Mouse (Mus musculus) layer of hippocampus, adult 8-10 months (tissue): ENCODE results near the gene Adcy2. TPM values are rescaled to one million over a fixed set of nuclear protein-coding genes. Genes with fewer than 3 reads are reported as not detected.

Experiments used
- DNase-seq, 2 experiments: peaks; one replicate each; pipeline ENCODE4 v3.0.0; 2022; ENCODE audit warnings: low spot score in 2 of 2
- total RNA-seq, 4 experiments: library from RNA; stranded (reverse); gene quantifications; 2 replicates each; pipeline ENCODE4 v1.2.4; 2022

Gene Adcy2
- total RNA-seq, 4 experiments from 2014 or later: 105 to 117 (median 111) TPM

DNA sequence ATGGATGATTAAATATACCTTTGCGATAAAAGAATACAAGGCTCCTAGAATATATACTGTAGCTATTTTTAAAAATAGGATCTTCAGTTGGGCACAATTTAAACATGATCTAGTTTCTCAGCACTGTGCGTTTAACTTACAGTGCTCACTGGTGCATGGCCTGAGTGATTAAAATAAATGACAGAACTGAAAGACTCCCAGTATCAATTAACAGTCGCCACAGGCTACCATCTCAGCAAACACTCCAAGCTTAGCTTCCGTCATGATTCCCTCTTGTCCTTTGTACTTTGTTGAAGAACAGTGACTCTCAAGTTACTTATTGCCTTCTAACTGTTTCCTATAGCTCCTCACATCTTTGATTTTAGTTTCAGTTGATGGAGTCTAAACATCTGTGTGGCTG is 170.9 kb downstream of the Adcy2 start:
- DNase-seq: no peak

DNA sequence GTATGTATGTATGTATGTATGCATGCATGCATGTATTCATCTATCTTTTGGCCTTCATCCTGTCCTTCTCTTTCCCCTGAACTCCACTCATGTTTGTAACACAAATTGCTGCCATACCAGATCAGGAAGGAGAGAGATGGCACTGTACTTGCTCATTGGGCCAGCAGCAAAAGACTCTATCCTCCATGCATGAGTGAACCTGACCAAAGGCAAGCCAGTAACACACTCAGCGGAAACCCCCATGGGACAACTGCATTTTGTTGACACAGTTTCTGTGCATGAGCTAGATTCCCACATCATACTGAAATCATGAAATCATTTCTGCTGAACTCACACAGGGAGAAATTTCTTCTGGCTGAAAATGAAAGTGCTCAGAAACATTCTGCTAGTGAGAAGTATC is 172.9 kb downstream of the Adcy2 start:
- DNase-seq: no peak

DNA sequence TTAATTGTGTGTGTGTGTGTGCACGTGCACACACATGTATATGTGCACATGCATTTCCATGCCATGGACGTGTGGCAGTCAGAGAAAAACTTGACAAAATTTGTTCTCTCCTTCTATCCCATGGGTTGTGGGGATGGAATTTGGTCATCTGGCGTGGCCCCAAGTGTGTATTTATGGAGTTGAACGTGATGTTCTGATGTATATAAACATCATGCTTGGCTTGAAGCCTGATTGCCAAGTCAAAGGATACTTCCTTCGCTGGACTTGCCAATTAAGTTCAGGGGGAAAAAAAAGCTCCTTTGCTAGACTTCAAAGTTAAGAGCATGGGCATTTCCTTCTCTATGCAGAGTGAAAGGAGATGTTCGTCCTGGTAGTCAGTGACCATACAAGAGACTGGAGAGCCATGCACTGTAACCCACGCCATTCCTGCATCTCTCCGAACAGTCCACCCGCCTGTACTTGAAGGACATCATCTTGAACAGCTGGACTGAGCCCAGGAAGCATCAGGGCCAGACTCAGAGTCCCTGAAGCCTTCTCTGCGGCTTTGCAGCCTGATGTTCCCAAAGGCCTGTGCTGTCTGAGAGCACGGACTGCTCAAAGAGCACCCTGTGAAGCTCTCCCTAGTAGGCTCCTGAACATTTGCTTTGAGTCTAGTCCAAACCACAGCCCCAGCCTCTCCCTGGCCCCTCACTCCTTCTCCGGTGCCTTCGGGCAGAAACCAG is 178.3 kb downstream of the Adcy2 start:
- DNase-seq: no peak

DNA sequence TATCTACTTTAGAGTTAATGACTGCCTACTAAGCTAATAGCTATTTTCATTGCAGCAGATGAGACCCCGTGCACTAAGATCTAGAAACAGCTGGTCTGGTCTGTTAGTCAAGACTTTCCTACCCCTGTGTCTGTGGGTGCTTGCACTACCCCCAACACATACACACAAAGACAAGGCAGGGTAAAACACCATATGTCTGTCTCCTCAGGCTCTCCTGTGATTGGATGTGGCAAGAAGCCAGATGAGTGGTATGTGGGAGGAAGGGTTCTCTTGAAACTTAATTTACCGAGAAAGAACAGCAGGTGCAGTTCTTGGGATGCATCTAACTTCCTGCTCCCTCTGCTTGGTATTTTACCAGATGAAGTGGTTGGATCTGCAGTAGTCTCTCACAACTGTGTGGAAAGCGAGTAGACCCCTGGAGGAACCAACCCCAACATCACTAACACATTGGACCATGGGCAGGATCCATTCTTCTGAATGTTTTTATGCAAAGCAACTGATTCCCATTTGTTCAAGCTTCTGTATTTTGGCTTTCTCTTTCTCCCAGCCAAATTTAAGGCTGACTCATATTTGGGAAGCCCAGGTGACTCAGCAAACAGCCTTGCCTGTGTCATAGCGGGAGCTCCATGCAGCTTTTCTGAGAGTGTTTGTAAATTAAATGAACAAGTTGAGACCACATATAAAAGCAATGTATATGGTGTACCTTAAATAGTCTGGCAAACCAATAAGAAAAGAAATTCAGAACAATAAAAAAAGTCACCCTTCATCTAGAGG is 183.4 kb downstream of the Adcy2 start:
- peak; percentile 85 to 86 for DNase-seq

DNA sequence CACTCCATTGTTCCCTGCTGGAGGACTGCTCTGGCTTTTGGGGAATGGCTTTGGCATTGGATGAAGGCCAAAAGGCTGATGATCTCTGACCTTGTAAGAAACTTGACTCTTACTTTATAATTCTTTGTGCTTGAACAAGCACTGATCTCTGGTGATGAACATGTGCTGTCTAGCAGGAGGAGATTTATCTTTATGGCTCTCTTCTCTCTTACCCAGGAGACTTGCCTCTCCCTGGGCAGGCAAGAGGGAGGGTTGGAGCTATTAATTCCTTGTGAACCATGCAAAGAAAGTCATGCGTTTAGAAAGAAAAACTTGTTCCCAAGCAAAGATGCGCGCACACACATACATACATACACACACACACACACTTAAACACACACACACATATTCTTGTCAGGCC is 188.2 kb downstream of the Adcy2 start:
- no peak for DNase-seq

DNA sequence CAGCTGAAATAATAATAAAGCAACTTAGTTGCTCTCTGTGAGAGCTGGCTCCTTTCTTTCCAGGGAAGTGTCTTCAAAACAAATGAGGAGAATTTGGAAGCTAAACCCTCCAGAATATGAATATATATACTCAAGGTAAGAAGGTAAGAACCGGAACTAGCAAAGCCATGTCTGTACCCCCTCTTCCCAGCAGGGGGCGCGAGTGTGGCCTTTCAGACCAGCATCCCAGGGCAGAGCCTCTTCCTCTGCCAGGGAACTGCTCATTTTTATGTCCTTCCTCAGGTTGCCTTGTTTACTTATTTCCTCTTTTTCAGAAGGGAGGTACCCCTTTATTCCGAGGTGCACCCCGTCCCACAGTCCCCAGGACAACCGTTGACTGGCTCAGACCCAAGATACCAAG is 199.6 kb downstream of the Adcy2 start:
- no peak for DNase-seq

DNA sequence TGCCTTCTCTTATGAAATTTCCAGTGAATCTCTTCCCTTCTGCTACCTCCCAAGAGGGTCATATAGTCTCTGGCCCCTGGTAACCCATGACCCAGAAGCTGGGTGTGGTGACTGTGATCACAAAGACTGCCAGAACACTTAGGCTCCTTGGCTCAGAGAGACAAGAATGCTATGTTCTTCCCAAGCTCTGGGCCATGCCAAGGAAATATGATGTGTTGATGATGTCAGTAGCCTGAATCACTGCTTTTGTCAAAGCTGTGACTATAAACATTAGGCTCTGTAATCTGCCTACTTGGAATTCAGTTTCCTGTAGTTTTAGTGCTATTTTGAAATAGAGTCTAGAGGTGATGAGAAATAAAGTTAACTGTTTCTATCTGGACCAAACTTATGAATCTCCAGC is 206.1 kb downstream of the Adcy2 start:
- DNase-seq: no peak

DNA sequence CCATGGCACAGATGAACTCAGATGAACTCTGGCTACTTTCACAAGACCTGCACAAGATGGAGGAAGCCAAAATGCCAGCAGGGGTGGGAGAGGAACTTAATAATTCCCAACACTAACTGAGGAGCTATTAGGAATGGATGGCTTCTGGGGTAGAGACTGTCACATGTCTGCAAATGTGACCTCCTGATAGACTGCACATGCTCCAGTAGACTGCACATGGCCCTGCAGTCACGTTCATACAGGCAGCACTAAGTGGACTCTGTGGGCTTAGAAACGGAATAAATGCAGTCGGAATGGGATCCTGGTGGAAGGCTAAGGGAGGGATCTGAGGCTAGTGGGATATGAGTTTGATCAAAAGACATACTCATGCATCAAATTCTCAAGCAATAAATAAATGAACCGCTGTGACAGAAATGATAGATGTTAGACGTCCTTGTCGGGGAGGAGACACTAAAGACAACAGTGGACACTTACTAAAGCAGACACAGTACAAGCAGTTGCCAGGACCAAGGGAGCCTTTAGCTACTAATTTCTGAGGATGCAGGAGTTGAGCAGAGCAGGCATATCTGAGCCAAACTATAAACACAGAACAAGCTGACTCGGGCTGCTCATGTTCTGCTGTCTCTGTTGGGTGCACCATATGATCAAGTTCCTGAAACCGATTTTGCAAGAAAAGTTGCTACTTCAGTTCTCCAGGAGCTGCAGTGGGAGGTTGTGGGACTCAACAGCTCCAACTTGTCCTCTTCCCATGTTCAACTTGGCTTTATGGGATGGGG is 211.9 kb downstream of the Adcy2 start:
- peak in 1 of 2 experiments; percentile 34 for DNase-seq

DNA sequence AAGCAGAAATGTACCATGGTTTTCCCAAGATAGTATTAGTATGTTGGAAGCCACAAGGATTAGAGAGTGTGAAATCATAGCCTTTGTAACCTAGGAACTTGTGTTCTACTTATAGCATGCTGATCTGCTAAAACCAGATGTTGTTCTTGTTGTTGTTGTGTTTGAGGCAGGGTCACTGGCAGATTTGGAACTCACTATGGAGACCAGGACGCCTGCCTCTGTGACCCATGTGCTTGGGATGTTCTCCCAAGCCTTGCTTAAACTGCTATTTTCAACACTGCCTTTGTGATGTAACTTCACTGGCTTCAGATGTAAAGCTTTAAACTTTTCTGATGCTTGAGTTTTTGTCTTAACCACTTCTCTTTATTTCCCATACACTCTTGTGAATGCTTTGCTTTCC is 216.2 kb downstream of the Adcy2 start:
- no peak for DNase-seq

DNA sequence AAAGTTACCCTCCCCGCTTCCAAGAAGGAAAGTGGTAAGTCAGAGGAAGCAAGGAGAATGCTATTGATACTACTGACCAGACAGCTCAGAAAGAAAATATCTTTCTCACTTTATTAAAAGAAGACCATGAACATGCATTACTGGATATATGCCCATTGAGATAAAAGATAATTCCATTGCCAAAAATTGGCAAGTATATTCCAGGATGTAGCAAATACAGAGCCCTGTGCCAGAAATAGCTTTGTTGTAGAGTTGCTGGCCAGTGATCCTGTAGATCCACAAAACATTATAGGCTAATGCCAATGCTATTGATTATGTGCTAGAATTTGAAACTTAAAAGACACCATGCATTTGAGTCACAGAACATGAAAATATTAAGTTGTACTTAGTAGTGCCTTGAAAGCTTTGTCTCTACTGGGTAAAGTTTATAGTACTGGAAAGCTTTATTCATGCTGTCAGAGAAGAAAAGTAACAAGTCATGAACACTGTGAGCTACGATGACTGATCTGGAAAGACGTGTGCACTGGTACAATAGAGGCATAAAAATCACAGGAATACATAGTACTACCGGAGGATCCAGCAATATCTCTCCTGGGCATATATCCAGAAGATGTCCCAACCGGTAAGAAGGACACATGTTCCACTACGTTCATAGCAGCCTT is 221.2 kb downstream of the Adcy2 start:
- DNase-seq: no peak

DNA sequence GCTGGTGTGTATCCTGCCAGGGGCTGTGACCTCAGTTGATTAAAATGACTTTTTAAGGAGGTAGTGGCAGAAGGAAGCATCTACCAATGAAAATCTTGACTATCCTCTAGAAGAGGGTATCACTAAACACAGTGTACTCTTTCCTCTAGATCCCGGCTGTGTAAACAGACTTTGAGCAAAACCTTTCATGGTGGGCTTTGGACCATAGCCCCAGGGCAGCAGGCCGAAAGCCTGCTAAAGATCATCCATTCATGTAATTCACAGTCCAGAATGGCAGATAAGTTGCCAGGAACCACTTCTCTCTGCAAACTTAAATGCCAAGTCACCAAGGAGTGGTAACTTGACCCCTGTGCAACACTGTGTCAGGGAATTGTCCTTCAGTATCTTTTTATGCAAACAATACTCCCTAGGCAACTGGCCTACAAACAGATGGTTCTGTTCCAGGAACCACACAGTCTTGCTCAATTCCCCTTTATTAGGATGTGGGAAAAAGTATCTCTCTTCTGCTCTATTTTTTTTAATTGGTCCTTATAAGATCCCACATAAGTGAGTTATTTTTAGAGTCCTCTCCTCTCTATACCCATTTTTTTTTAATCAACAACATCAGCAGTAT is 225.6 kb downstream of the Adcy2 start:
- no peak for DNase-seq

DNA sequence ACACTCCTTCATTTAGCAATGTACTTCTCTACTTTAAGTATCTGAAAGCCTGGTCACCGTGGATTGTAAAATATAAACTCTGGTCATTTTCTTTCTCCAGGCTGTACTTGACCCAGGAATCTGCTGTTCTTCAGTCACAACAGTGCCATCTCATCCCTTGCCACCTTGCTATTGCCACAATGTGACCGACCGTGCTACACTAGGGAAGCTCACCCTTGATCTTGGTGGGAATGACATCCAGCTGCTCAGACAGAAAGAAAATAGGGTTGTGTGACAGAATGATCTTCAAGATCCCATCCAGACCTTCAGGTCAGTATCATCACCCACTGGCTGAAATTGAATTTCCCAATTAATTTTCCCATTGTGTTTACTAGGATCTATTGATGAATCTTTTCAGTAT is 230.8 kb downstream of the Adcy2 start:
- DNase-seq: no peak

DNA sequence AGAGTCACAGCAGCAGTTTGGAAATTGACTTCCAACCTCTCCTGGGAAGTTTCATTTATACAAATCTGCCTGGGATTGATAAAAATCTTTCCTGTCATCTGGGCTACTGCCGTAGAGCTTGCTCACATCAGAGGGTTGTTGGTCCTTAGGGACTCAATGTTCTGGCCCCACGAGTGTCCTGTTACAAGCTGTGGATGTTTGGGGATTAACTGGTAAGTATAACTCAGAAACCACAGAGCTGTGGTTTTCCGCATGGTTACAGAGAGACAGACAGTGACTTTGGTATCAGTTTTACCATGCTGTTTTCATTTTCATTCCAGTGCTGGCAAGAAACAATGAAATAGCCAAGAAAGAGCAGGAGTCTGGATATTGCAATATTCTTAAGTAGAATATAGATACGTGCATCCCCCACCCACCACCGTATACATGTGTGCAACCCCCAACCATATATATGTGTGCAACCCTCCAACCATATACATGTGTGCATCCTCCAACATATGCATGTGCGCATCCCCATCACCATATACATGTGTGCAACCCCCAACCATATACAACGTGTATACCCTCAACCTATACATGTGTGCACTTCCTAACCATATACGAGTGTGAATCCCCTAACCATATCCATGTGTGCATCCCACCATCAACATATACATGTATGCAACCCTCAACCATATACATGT is 233.3 kb downstream of the Adcy2 start:
- no peak for DNase-seq

DNA sequence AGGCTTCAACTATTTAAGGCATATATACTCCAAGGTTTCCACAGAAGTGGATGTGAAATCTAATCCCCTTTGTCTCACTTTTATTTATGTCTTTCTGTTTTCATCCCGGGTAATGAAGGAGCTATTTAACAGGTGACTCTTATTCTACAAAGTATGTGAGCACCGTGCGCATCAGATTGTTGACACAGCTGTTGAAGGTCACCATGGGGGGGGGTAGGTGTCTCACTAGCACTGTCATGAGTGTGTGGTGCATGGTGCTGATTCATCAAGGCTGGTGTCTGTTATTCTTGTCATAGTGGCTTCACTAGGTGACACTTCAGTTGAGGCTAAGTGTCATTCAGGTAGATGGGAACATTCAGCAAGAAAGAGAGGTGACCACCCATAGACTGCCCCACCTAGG is 234.7 kb downstream of the Adcy2 start:
- no peak for DNase-seq

DNA sequence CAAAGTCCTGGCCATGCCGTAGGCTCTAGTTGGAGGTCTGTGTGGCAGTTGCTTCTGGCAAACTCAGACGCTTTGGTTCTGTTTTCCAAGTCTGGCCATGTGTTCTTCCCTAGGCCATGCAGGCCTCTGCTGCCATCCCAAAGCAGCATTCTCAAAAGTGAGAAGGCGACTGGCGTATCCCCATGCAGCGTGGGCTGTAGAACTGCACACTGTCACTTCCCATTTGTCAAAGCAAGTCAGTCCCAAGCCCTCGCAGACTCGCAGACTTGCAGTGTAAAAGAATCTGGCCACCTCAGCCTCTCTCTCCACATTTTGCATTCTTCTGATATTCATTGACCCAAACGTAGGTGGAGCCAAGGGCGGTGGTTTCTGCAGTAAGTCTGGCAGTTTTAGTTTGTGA is 249.5 kb downstream of the Adcy2 start:
- DNase-seq: peak; percentile 48

DNA sequence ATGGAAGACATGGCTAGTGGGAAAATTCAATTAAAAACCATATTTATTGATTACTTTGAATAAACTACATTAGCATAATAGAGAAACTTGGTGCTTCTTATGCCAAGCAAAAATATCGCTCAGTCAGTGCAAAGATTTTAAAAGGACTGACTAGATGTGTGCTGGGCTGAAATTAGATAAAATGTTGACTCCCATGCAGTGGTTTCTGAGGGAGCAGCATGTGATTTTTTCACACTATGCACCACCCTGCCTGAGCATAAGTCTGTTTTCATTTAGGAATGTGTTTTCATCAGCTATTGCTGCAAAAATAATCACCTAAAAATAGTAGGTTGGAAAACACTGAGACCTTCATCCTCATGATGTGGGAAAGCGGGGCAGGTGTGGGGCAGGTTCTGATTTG is 250.0 kb downstream of the Adcy2 start:
- DNase-seq: no peak

DNA sequence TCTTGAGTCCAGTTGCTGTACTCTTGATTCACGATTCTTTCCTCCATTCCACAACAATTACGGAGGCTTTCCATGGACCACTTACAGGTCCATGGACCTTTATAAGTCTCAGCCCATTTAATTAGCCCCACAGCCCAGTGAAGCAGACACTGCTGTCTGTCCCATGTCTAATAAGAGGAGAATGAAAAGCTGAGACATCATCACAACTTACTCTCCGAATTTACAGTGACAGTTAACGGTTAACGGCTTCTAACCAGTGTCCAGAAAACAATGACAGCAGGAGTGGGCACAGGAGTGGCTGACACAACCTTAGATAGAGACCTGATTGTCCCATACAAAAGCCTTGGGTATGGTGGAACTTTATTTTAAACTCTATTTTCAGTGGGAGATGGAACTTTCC is 253.9 kb downstream of the Adcy2 start:
- no peak for DNase-seq

DNA sequence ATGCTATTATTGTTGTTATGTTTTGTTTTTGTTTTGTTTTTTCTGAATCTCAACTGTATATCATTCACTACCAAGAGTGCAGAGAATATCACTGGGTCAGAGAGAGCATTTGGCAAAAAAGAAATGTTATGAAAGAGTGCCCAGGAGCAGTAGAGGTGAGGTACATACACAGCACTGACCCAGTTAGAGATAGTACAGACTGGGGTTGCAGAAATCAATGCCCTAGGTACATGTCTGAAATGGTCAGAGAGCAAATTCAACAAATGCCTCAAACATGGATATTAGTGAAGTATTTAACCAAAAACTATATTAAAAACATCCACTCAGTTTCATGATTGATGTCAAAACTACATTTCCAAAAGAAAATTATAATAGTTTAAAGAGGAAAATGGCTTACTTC is 286.7 kb downstream of the Adcy2 start:
- no peak for DNase-seq

DNA sequence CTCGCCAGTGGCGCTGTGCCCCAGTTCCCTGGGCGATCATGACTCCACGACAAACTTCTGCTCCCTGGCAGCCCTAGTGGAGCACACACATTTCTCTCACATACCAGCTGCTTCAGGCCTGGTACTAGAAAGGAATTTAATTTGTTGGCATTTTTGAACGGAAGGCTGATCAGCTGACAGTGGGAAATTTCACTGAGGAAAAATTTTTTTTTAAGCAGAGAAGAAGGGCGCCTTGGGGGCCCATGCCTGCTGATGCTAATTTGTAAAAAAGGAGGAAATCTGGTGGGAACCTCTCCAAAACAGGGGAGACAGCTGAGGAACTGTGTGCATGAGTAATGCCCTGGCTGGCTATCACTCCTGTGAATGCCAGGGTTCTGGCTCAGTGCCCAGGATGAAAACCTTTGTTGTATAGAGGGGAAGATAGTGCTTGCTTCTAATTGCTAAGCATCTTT is 292.0 kb downstream of the Adcy2 start:
- peak; percentile 71 to 73 for DNase-seq

DNA sequence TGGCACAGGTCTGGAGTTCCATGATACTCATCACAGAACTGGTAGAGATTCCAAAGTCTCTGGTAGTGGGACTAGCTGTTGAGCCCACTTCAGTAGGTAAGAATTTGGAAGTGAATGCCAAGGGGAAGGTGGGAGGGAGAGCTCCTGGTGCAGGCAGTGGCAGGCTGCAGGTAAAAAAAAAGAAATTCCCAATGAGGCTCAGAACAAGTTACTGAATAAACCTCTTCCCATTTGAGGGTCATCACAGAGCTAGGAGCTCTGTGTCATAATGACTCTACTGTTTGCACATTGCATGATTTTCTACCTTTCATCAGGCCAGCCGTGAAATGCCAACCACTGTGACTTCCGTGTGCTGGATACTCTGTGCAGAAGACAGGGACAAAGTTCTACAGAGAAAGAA is 314.4 kb downstream of the Adcy2 start:
- no peak for DNase-seq

DNA sequence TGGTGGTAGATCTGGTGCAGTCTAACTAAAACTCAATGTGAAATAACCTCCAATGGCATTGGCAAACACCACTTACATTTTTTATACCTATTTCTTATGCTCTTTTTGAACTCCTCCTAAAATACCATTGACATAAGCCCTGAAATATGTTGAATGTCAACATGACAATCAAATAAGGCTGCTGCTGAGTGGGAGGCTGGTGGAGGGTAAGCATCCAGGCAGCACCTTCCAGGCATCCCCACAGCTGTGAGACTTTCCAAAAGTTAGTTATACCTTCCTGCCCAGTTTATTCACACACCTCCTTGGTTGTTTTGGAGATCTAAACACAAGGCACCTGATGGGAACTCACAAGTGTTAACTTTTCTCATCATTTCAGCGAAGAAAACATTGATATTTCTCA is 318.9 kb downstream of the Adcy2 start:
- DNase-seq: no peak
